Mouse (Mus musculus): ENCODE results near the gene Lhfpl5. TPM values are rescaled to one million over a fixed set of nuclear protein-coding genes. Genes with fewer than 3 reads are reported as not detected.

The Lhfpl5 gene
- total and polyA plus RNA-seq, 3 experiments = 0.08 TPM; not detected in 2

- no peak overlapping the region for H3K27ac ChIP-seq (ENCODE audit: insufficient read depth, low read depth)
- no peaks in the 10 kb centered on the region for H3K9me3 ChIP-seq (replicated peaks; ENCODE audit: low read length)
- H3K4me2 ChIP-seq (ENCODE audit: insufficient read depth, low read depth, poor library complexity, severe bottlenecking) = no peak overlapping the region
- H3K27me3 ChIP-seq (replicated peaks) = no peaks in the 10 kb centered on the region
- no peaks in the 10 kb centered on the region; a peak in 1 of 4 replicates for H3K4me1 ChIP-seq (ENCODE audit: control insufficient read depth in 1 of 2, insufficient read depth in 2 of 2)
- no peak for DNase-seq (ENCODE audit: extremely low read depth)
- H3K79me2 ChIP-seq (replicated peaks; ENCODE audit: control insufficient read depth, extremely low read depth, insufficient read depth, poor library complexity, severe bottlenecking) = no peaks in the 10 kb centered on the region
- dilution Hi-C loops (cut with MboI; ENCODE audit: extremely low pct_ligation_motif_present, extremely low pct_unique_long_range_greater_than_20kb, low sequenced_read_pairs) = no loop called here
- H3K9ac ChIP-seq (ENCODE audit: insufficient read depth, low read depth) = no peak overlapping the region
- TF ChIP-seq E2F4 (IDR thresholded peaks at IDR 0.05; ENCODE audit: insufficient replicate concordance, low read depth, low read length) (no peak), ZMIZ1 (IDR thresholded peaks at IDR 0.05; ENCODE audit: low read depth, low read length) (no peak), ZC3H11A (IDR thresholded peaks at IDR 0.05; ENCODE audit: low read depth, low read length) (no peak), USF2 (conservative IDR thresholded peaks at IDR 0.05; ENCODE audit: low read depth, low read length) (no peak), HCFC1 (IDR thresholded peaks at IDR 0.05; ENCODE audit: low read depth, low read length) (no peak), POLR2A (IDR thresholded peaks at IDR 0.05; ENCODE audit: low read depth, low read length) (no peak), TCF12 (IDR thresholded peaks at IDR 0.05; ENCODE audit: low read depth, low read length) (no peak), POLR2AphosphoS2 (IDR thresholded peaks at IDR 0.05; ENCODE audit: low read depth, low read length) (no peak), BHLHE40 (IDR thresholded peaks at IDR 0.05; ENCODE audit: low read depth, low read length) (no peak), KAT2A (IDR thresholded peaks at IDR 0.05; ENCODE audit: insufficient replicate concordance, low read length) (no peak), UBTF (IDR thresholded peaks at IDR 0.05; ENCODE audit: low read depth, low read length) (no peak), CTCF (conservative IDR thresholded peaks at IDR 0.05 in 1 of 2, IDR thresholded peaks at IDR 0.05 in 1 of 2; ENCODE audit: low read depth in 2 of 2, low read length in 2 of 2) (no peak)
- H3K4me3 ChIP-seq (replicated peaks in 1 of 3; ENCODE audit: low read depth in 2 of 3, low read length in 2 of 3, poor library complexity in 1 of 3) = no peak overlapping the region
- in situ Hi-C loops (cut with MboI; ENCODE audit: low pct_ligation_motif_present, low pct_unique_long_range_greater_than_20kb, low sequenced_read_pairs) = no loop called here
- peaks cover 68 to 84% of the 10 kb centered on the region in 2 experiments for H3K36me3 ChIP-seq (replicated peaks in 1 of 2; ENCODE audit: control insufficient read depth in 1 of 2, insufficient read depth in 1 of 2, low read length in 1 of 2)
Measured at GRCm38 (mm10) chr17:28590596-28590995, 15.2 kb downstream of the Lhfpl5 start.

GRCm38 (mm10) chr17:28591476-28591875, 16.0 kb downstream of the Lhfpl5 start:
- no peak overlapping the region for H3K4me3 ChIP-seq (replicated peaks in 1 of 3; ENCODE audit: low read depth in 2 of 3, low read length in 2 of 3, poor library complexity in 1 of 3)
- H3K4me1 ChIP-seq (ENCODE audit: control insufficient read depth in 1 of 2, insufficient read depth in 2 of 2) = no peaks in the 10 kb centered on the region; a peak in 1 of 4 replicates
- no peak for DNase-seq (ENCODE audit: extremely low read depth)
- in situ Hi-C loops (cut with MboI; ENCODE audit: low pct_ligation_motif_present, low pct_unique_long_range_greater_than_20kb, low sequenced_read_pairs) (no loop called here), dilution Hi-C loops (cut with MboI; ENCODE audit: extremely low pct_ligation_motif_present, extremely low pct_unique_long_range_greater_than_20kb, low sequenced_read_pairs) (no loop called here)
- H3K9me3 ChIP-seq (replicated peaks; ENCODE audit: low read length) = no peaks in the 10 kb centered on the region
- no peaks in the 10 kb centered on the region for H3K27me3 ChIP-seq (replicated peaks)
- TF ChIP-seq POLR2AphosphoS2 (IDR thresholded peaks at IDR 0.05; ENCODE audit: low read depth, low read length) (no peak), MXI1 (IDR thresholded peaks at IDR 0.05; ENCODE audit: low read depth, low read length) (no peak), BHLHE40 (IDR thresholded peaks at IDR 0.05; ENCODE audit: low read depth, low read length) (no peak), HCFC1 (IDR thresholded peaks at IDR 0.05; ENCODE audit: low read depth, low read length) (no peak), CHD2 (IDR thresholded peaks at IDR 0.05; ENCODE audit: low read length) (no peak), E2F4 (IDR thresholded peaks at IDR 0.05; ENCODE audit: insufficient replicate concordance, low read depth, low read length) (no peak), UBTF (IDR thresholded peaks at IDR 0.05; ENCODE audit: low read depth, low read length) (no peak), ZC3H11A (IDR thresholded peaks at IDR 0.05; ENCODE audit: low read depth, low read length) (no peak)
- H3K9ac ChIP-seq (ENCODE audit: insufficient read depth, low read depth) = no peak overlapping the region
- H3K4me2 ChIP-seq (ENCODE audit: insufficient read depth, low read depth, poor library complexity, severe bottlenecking) = no peak overlapping the region
- H3K36me3 ChIP-seq (replicated peaks in 1 of 2; ENCODE audit: control insufficient read depth in 1 of 2, insufficient read depth in 1 of 2, low read length in 1 of 2) = peaks cover 74 to 91% of the 10 kb centered on the region in 2 experiments
- no peaks in the 10 kb centered on the region for H3K79me2 ChIP-seq (replicated peaks; ENCODE audit: control insufficient read depth, extremely low read depth, insufficient read depth, poor library complexity, severe bottlenecking)
- no peak overlapping the region for H3K27ac ChIP-seq (ENCODE audit: insufficient read depth, low read depth)

All from CH12.LX (cell line).